Mouse (Mus musculus) megakaryocyte, adult 5-6 weeks (primary cell): ENCODE measurements around the gene D6Ertd527e. TPM values are rescaled to one million over a fixed set of nuclear protein-coding genes. Genes with fewer than 3 reads are reported as not detected.

ENCODE experiments used
- ATAC-seq: 2 replicates; pipeline ENCODE4 v1.8.0; 2016; ENCODE audit warnings: mild to moderate bottlenecking, inconsistent platforms; ENCODE audit not compliant: poor library complexity, severe bottlenecking
- total RNA-seq, 2 experiments: library from RNA; stranded (forward) in 1 of 2; stranded (reverse) in 1 of 2; fragments of 153-499, 151-499 nt in 1 of 2; fragments of 221-1000, 200-1000 nt in 1 of 2; gene quantifications; 2 replicates each; pipeline versions ENCODE4 v1.2.3 to v1.2.4; 2015 to 2017

The D6Ertd527e gene
- total RNA-seq, 2 experiments from 2014 or later: 0.22 TPM; not detected in 1

- no peak for ATAC-seq
These were observed 43.4 kb downstream of the D6Ertd527e start for GRCm38 (mm10) chr6:87147921-87148320.

GRCm38 (mm10) chr6:87150471-87150870 lies 45.9 kb downstream of the D6Ertd527e start:
- ATAC-seq: no peak

GRCm38 (mm10) chr6:87151427-87151826 lies 46.9 kb downstream of the D6Ertd527e start:
- ATAC-seq: no peak

- peak; percentile 95 for ATAC-seq
These were observed 48.1 kb downstream of the D6Ertd527e start for GRCm38 (mm10) chr6:87152461-87153230.

GRCm38 (mm10) chr6:87153231-87153580 lies 48.7 kb downstream of the D6Ertd527e start:
- peak; percentile 53 for ATAC-seq

- no peak for ATAC-seq
These were observed 49.3 kb downstream of the D6Ertd527e start for GRCm38 (mm10) chr6:87153836-87154235.

GRCm38 (mm10) chr6:87158062-87158623 lies 53.6 kb downstream of the D6Ertd527e start:
- ATAC-seq: no peak

GRCm38 (mm10) chr6:87160196-87160595 lies 55.6 kb downstream of the D6Ertd527e start:
- no peak for ATAC-seq

- no peak for ATAC-seq
These were observed 57.1 kb downstream of the D6Ertd527e start for GRCm38 (mm10) chr6:87161391-87162263.

Other genes with a start within 250 kb of the D6Ertd527e start
- 88.7 and 104 TPM in 2 replicates for gene Nfu1, start 95.5 kb upstream of the D6Ertd527e start, total RNA-seq (2015)
- gene Nfu1, start 95.5 kb upstream of the D6Ertd527e start, total RNA-seq (2017): 72.6 and 99.3 TPM in 2 replicates
- 21.9 and 22.1 TPM in 2 replicates for gene Gfpt1, start 61.9 kb upstream of the D6Ertd527e start, total RNA-seq (2015)
- gene Gfpt1, start 61.9 kb upstream of the D6Ertd527e start, total RNA-seq (2017): 16.4 and 25.2 TPM in 2 replicates
- 0.56 and 0.64 TPM in 2 replicates for gene Antxr1, start 231.1 kb downstream of the D6Ertd527e start, total RNA-seq (2015)
- 0.07 and 0.33 TPM in 2 replicates for gene Antxr1, start 231.1 kb downstream of the D6Ertd527e start, total RNA-seq (2017)
- gene Gkn1, start 246.2 kb downstream of the D6Ertd527e start, total RNA-seq (2015): not detected in 2 replicates
- gene Gkn1, start 246.2 kb downstream of the D6Ertd527e start, total RNA-seq (2017): not detected in 2 replicates